Mouse (Mus musculus) brain, embryonic 14.5 days (tissue): Measurements from ENCODE around the gene Pak1.

Experiments
- CTCF ChIP-seq: fragments of 200-500 bp; IDR thresholded peaks from 2 replicates; pipeline ENCODE4 v1.5.1; 2012; ENCODE audit warnings: inconsistent platforms, mild to moderate bottlenecking, moderate library complexity, borderline replicate concordance; ENCODE audit not compliant: insufficient read depth, insufficient read length; ENCODE audit errors: extremely low read depth
- POLR2A ChIP-seq: fragments of 200-500 bp; IDR thresholded peaks from 2 replicates; pipeline ENCODE4 v1.6.1; 2012; ENCODE audit warnings: mild to moderate bottlenecking, inconsistent platforms, borderline replicate concordance; ENCODE audit not compliant: poor library complexity, insufficient read depth, insufficient read length, severe bottlenecking; ENCODE audit errors: extremely low read depth

DNA sequence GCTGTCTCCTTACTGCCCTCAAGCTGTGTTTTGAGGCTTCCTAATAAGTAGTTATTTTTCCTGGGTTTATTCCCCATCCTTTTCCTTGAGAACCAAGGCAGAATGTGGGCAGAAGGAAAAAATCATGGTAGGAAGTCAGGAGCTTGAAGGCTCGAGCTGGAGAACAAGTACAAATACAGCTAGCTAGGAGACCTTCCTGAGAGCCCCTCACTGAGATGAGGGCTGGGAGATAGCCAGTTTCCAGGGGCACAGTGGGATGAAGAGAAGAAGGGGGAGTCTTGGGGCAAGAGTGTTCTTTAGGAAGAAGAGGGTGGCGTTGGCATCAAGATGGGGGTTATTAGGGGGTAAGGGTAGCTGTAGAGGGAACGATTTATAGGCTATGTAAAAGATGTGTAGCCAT lies 56.1 kb downstream of the Pak1 start:
- TF ChIP-seq CTCF = no peak
- TF ChIP-seq POLR2A = no peak
